Mouse (Mus musculus) hindbrain, embryonic 16.5 days (tissue): ENCODE data around the gene Syngr1. TPM values are rescaled to one million over a fixed set of nuclear protein-coding genes. Genes with fewer than 3 reads are reported as not detected.

Experiments used
- ATAC-seq: fragments of 200-750 bp; cut with Nextera tagmentation; 2 replicates; pipeline ENCODE4 v1.8.0; 2017; ENCODE audit warnings: moderate TSS enrichment, moderate library complexity
- H3K27ac ChIP-seq: fragments of 300-500 bp; sonication (generic); 2 replicates; pipeline ENCODE4 v1.5.1; 2014; ENCODE audit warnings: low read depth, mild to moderate bottlenecking, control low read depth, low read length, moderate library complexity
- H3K27me3 ChIP-seq: fragments of 300-500 bp; sonication (generic); replicated peaks from 2 replicates; pipeline ENCODE4 v1.6.1; 2014; ENCODE audit warnings: low read length; ENCODE audit not compliant: control insufficient read depth, insufficient read depth
- H3K36me3 ChIP-seq: fragments of 300-500 bp; sonication (generic); 2 replicates; pipeline ENCODE4 v1.6.1; 2014; ENCODE audit warnings: mild to moderate bottlenecking, low read length, moderate library complexity, mixed read lengths; ENCODE audit not compliant: control insufficient read depth, insufficient read depth
- H3K4me1 ChIP-seq: fragments of 300-500 bp; sonication (generic); 2 replicates; pipeline ENCODE4 v1.6.1; 2014; ENCODE audit warnings: low read depth, low read length; ENCODE audit not compliant: control insufficient read depth, insufficient read depth
- H3K4me2 ChIP-seq: fragments of 300-500 bp; sonication (generic); 2 replicates; pipeline ENCODE4 v1.6.1; 2014; ENCODE audit warnings: mild to moderate bottlenecking, low read length, control low read depth, moderate library complexity
- H3K4me3 ChIP-seq: fragments of 300-500 bp; sonication (generic); 2 replicates; pipeline ENCODE4 v1.5.1; 2014; ENCODE audit warnings: mild to moderate bottlenecking, low read length, control low read depth, moderate library complexity
- H3K9ac ChIP-seq: fragments of 300-500 bp; sonication (generic); 2 replicates; pipeline ENCODE4 v1.6.1; 2014; ENCODE audit warnings: low read depth, mild to moderate bottlenecking, control low read depth, low read length, moderate library complexity
- H3K9me3 ChIP-seq: fragments of 300-500 bp; sonication (generic); 2 replicates; pipeline ENCODE4 v1.6.1; 2014; ENCODE audit warnings: mild to moderate bottlenecking, low read length, moderate library complexity; ENCODE audit not compliant: control insufficient read depth
- WGBS: fragments of 180-500 bp; shearing (Covaris S2); extraction: QIAGEN DNeasy Blood & Tissue Kit; methylation state at CpG from one replicate; pipeline ENCODE4 v1.1.7; 2014; 5-methylcytosine and 5-hydroxymethylcytosine counted together
- polyA plus RNA-seq: library from polyadenylated mRNA; unstranded; fragments of >200 nt; fragmentation: Nextera tagmentation; extraction: Ambion mirVana; gene quantifications from 2 replicates; pipeline ENCODE4 v1.2.1, GENCODE M21; 2015

Gene Syngr1
- polyA plus RNA-seq, 1 experiment from 2014 or later: 80.3 TPM

DNA sequence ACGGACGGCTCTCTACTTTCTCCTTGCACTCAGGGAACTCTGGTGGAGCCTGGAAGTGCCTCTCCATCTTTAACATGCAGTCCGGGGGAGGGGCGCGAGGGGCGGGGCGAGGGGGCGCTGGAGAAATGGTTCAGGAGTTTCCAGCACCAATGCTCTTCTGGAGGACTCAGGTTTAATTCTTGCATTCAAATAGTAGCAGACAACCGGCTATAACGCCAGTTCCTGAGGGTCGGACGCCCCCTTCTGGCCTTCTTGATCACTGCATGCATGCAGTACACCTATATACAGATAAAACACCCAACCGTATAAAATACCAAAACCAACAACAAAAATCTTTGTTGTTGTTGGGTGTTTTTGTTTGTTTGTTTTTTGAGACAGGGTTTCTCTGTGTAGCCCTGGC, 25.7 kb upstream of the Syngr1 start:
- 26% methylated on average over 13 of the region's 13 CpGs for WGBS
- Histone ChIP-seq H3K4me1 (no peaks in the 10 kb centered on the region), H3K36me3 (no peaks in the 10 kb centered on the region), H3K27ac (no peak overlapping the region), H3K9ac (no peak overlapping the region), H3K4me3 (no peak overlapping the region), H3K4me2 (no peak overlapping the region), H3K9me3 (no peaks in the 10 kb centered on the region), H3K27me3 (no peaks in the 10 kb centered on the region)
- no peak for ATAC-seq

DNA sequence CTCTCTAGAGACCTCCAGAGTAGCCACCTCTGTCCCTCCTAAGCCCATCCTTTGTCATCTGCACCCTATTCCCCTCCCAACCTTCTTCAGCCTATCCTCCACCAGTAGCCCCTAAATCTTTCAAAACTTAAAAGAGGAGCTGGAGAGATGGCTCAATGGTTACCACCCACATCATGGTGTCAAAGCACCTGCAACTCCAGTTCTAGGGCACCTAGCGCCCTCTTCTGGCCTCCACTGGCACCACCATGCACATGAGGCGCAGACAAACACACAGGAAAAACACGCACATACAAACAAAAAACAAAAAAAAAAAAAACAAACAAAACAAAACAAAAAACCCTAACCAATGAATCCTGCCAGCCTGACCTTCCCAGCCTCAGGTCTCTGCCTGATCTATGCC, 24.6 kb upstream of the Syngr1 start:
- no peaks in the 10 kb centered on the region for H3K27me3 ChIP-seq
- H3K4me1 ChIP-seq: no peaks in the 10 kb centered on the region
- no peak for ATAC-seq
- H3K9me3 ChIP-seq: no peaks in the 10 kb centered on the region
- WGBS: 59% methylated on average over 3 of the region's 3 CpGs
- H3K9ac ChIP-seq: no peak overlapping the region
- H3K4me2 ChIP-seq: no peak overlapping the region
- H3K4me3 ChIP-seq: no peak overlapping the region
- H3K36me3 ChIP-seq: no peaks in the 10 kb centered on the region
- no peak overlapping the region for H3K27ac ChIP-seq

GRCm38 (mm10) chr15:80069171-80069570, 22.0 kb upstream of the Syngr1 start:
- Histone ChIP-seq H3K4me2 (no peak overlapping the region), H3K9ac (no peak overlapping the region), H3K36me3 (no peaks in the 10 kb centered on the region), H3K27me3 (no peaks in the 10 kb centered on the region), H3K4me1 (no peaks in the 10 kb centered on the region), H3K27ac (no peak overlapping the region), H3K9me3 (no peaks in the 10 kb centered on the region), H3K4me3 (no peak overlapping the region)
- no peak for ATAC-seq
- 53% methylated on average over 4 of the region's 4 CpGs for WGBS

DNA sequence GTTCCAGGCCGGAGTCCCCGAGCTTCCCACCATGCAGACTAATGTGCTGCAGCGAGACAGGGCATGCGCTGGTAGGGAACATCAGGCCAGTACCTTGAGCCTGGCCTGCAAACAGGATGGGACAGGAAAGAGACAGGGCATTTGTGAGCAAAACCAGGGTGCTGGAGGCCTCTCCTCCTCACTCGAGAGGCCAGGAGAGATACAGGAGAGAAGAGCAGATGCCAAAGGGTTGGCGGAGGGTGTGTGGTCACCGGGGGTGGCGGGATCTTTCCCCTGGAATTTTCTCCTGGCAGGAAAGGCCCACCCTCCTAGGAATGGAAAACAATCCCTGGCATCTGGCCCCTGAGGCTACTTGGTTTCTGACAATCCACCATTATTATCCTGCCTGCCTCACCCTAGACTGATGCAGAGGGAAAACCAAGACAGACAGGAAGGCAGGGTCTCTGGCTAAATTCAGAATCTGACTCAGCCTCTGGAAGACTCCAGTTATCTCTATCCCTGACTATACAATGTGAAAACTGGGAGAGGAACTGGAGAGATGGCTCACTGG, 21.0 kb upstream of the Syngr1 start:
- Histone ChIP-seq H3K36me3 (no peaks in the 10 kb centered on the region), H3K4me2 (no peak overlapping the region), H3K4me3 (no peak overlapping the region), H3K9ac (no peak overlapping the region), H3K27me3 (no peaks in the 10 kb centered on the region), H3K9me3 (no peaks in the 10 kb centered on the region), H3K27ac (no peak overlapping the region), H3K4me1 (no peaks in the 10 kb centered on the region)
- 63% methylated on average over 8 of the region's 8 CpGs for WGBS
- ATAC-seq: no peak

DNA sequence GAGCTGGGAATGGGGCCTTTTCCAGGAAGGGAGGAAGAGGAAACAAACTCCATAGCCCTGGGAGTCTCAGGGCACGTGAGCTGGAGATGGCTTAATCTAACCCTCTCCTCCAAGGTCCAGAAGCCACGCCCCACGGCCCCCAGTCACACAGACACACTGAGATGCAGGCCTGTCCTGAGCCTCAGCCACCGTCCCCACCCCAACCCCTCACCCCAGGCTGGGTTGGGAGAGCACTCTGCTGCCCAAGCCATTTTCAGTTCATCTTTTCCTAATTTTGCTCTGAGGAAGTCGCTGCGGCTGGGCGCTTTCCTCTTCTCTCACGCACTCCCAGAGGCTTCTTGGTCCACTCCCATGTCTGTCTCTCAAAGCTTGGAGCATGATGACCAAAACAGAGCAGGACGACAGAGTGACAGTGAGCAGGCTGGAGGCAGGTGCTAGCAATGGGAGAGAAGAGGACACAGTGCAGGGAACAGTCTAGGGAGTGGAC, 19.1 kb upstream of the Syngr1 start:
- Histone ChIP-seq H3K36me3 (peaks cover 5% of the 10 kb centered on the region), H3K4me1 (no peaks in the 10 kb centered on the region), H3K4me2 (no peak overlapping the region), H3K27ac (no peak overlapping the region), H3K27me3 (no peaks in the 10 kb centered on the region), H3K9ac (no peak overlapping the region), H3K4me3 (no peak overlapping the region), H3K9me3 (no peaks in the 10 kb centered on the region)
- ATAC-seq: no peak
- WGBS: 49% methylated on average over 9 of the region's 9 CpGs

GRCm38 (mm10) chr15:80072579-80073255, 18.4 kb upstream of the Syngr1 start:
- Histone ChIP-seq H3K4me1 (no peaks in the 10 kb centered on the region), H3K4me2 (no peak overlapping the region), H3K9ac (no peak overlapping the region), H3K27me3 (no peaks in the 10 kb centered on the region), H3K4me3 (no peak overlapping the region), H3K36me3 (peaks cover 10% of the 10 kb centered on the region), H3K27ac (no peak overlapping the region), H3K9me3 (no peaks in the 10 kb centered on the region)
- WGBS: 73% methylated on average over 7 of the region's 7 CpGs
- no peak for ATAC-seq

- WGBS: 90% methylated on average over 1 of the region's 1 CpGs
- no peaks in the 10 kb centered on the region for H3K9me3 ChIP-seq
- no peaks in the 10 kb centered on the region for H3K27me3 ChIP-seq
- no peak overlapping the region for H3K9ac ChIP-seq
- no peak for ATAC-seq
- no peaks in the 10 kb centered on the region for H3K4me1 ChIP-seq
- no peak overlapping the region for H3K4me2 ChIP-seq
- H3K36me3 ChIP-seq: peaks cover 15% of the 10 kb centered on the region
- H3K27ac ChIP-seq: no peak overlapping the region
- H3K4me3 ChIP-seq: no peak overlapping the region
Observed at GRCm38 (mm10) chr15:80073256-80073621, 17.9 kb upstream of the Syngr1 start.

DNA sequence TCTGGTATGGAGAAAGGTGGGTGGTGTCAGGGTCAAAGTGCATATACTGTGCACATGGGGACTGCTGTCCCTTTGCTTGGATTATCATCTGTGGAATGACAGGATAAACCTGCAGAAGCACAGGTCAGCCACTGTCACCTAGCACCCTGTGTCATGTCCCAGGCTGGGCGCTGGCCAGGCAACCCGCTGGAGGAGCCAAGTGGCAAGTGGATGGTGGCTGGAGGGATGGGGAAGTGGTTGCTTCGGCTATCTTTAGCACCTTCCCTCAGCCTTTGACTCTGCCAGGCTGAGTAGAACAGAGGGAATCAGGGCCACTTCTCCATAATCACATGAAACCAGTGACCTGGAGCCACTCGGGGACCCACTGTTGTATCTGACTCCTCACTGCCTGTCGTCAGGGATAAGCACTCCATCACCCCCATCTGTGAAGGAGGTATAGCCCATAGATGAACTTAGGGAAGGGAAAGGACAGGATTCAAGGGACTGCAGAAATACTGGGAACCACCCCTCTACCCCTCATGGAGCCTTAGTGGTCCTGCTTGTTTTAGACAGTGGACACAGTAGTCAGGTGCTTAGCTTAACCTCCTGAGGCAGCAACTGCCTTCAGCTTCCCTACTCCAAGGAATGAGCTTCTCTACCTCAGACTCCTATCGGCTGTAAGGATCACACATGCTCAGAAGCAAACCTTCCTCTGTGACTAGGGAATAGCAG, 16.3 kb upstream of the Syngr1 start:
- H3K27ac ChIP-seq: no peak overlapping the region
- H3K9me3 ChIP-seq: no peaks in the 10 kb centered on the region
- H3K36me3 ChIP-seq: peaks cover 29% of the 10 kb centered on the region
- WGBS: 72% methylated on average over 6 of the region's 6 CpGs
- H3K9ac ChIP-seq: no peak overlapping the region
- H3K4me2 ChIP-seq: no peak overlapping the region
- no peaks in the 10 kb centered on the region for H3K27me3 ChIP-seq
- H3K4me3 ChIP-seq: no peak overlapping the region
- H3K4me1 ChIP-seq: no peaks in the 10 kb centered on the region
- ATAC-seq: no peak

DNA sequence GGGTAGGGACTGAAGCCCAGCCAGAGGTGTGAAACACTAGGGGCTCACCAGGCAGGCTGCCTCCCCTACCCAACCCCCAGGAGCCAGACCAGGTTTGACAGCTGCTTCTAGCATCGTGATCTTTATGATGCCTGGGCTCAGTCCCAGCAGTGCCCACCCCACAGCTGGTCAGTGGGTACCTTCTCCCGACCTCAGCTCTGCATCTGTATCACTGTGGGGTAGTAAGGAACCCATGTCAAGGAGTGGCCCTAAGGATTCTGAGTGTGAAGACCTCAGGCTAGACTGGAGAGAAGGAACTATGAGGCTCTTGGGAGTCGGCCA, 15.8 kb upstream of the Syngr1 start:
- Histone ChIP-seq H3K27ac (no peak overlapping the region), H3K9me3 (no peaks in the 10 kb centered on the region), H3K9ac (no peak overlapping the region), H3K4me2 (no peak overlapping the region), H3K27me3 (no peaks in the 10 kb centered on the region), H3K4me1 (peaks cover 4% of the 10 kb centered on the region), H3K36me3 (peaks cover 35% of the 10 kb centered on the region), H3K4me3 (no peak overlapping the region)
- 43% methylated on average over 3 of the region's 3 CpGs for WGBS
- no peak for ATAC-seq
